In genomic region chr15:98617176-98617537, GRCm38 (mm10) we compare ENCODE assay signal across 8 mouse cellular contexts. TPM values are rescaled to one million over a fixed set of nuclear protein-coding genes. Genes with fewer than 3 reads are reported as not detected.
DNase-seq lines count a peak whose midpoint lies in the region; ATAC-seq lines count a peak whose summit lies in the region.

No protein-coding gene starts in this region.

- peak; percentile 38; the same call in 1 of the 2 replicates for ATAC-seq in liver, embryonic 12.5 days
- ATAC-seq in neural tube, embryonic 13.5 days (ENCODE audit: low read depth), result peak; percentile 55; the same call in 1 of the 2 replicates

- no peak overlapping the region for H3K9ac ChIP-seq in liver, embryonic 12.5 days
- H3K9ac ChIP-seq in neural tube, embryonic 13.5 days, result 0 out of 2 replicates have a peak overlapping the region, but pooled peaks have one; percentile 34

- peak; percentile 73 to 76 for DNase-seq in B cell, adult 2 months
- peak; percentile 92 for DNase-seq in adipocyte (ENCODE audit: low spot score)
- DNase-seq in embryo, embryonic 11.5 days (ENCODE audit: low read depth, low spot score), result peak; percentile 81
- peak; percentile 86 for DNase-seq in heart, adult 8-10 months (ENCODE audit: low spot score)
- peak; percentile 82 for DNase-seq in kidney, adult 9 months
- peak; percentile 73 for DNase-seq in urinary bladder, adult 2 months (ENCODE audit: low spot score)

- peaks cover 6% of the 10 kb centered on the region; the same call in 1 of the 2 replicates for H3K4me1 ChIP-seq in liver, embryonic 12.5 days
- peaks cover 10% of the 10 kb centered on the region for H3K4me1 ChIP-seq in neural tube, embryonic 13.5 days (replicated peaks)

- no peak overlapping the region for H3K4me3 ChIP-seq in liver, embryonic 12.5 days
- no peak overlapping the region for H3K4me3 ChIP-seq in neural tube, embryonic 13.5 days

- H3K36me3 ChIP-seq in liver, embryonic 12.5 days, result no peaks in the 10 kb centered on the region
- no peaks in the 10 kb centered on the region for H3K36me3 ChIP-seq in neural tube, embryonic 13.5 days

- H3K9me3 ChIP-seq in liver, embryonic 12.5 days (replicated peaks), result no peaks in the 10 kb centered on the region
- no peaks in the 10 kb centered on the region for H3K9me3 ChIP-seq in neural tube, embryonic 13.5 days

- no peak overlapping the region for H3K27ac ChIP-seq in liver, embryonic 12.5 days
- H3K27ac ChIP-seq in neural tube, embryonic 13.5 days (replicated peaks), result no peak overlapping the region

- peaks cover 48% of the 10 kb centered on the region for H3K27me3 ChIP-seq in liver, embryonic 12.5 days (replicated peaks)
- H3K27me3 ChIP-seq in neural tube, embryonic 13.5 days, result peaks cover 10% of the 10 kb centered on the region

- peak overlapping the region; percentile 49 for H3K4me2 ChIP-seq in liver, embryonic 12.5 days
- H3K4me2 ChIP-seq in neural tube, embryonic 13.5 days, result no peak overlapping the region

- 2% methylated on average over 12 of the region's 12 CpGs for WGBS in liver, embryonic 12.5 days (ENCODE audit: insufficient replicate concordance)
- WGBS in neural tube, embryonic 13.5 days, result 1% methylated on average over 12 of the region's 12 CpGs

RNA-seq across cellular contexts. Expression of gene Adcy6, which starts 7.3 kb away (rescaled TPM):
- 100 to 1,000 TPM; 136 to 213 (median 183) TPM for total RNA-seq in heart, adult 8-10 months (2022)
- 9.7 and 10.2 TPM in 2 replicates for polyA plus RNA-seq in liver, embryonic 12.5 days (2016; fragmentation: Nextera tagmentation; extraction: Ambion mirVana)
- polyA plus RNA-seq in neural tube, embryonic 13.5 days (2015; fragmentation: Nextera tagmentation; extraction: Ambion mirVana), result 10.4 and 10.7 TPM in 2 replicates
- polyA plus RNA-seq in urinary bladder, adult 2 months (2012; rRNA removed), result 43.2 and 53.3 TPM in 2 replicates

RNA-seq across cellular contexts. Expression of gene Cacnb3, which starts 13.5 kb away (rescaled TPM):
- total RNA-seq in heart, adult 8-10 months (2022), result 1 to 10 TPM; 2.0 to 2.8 (median 2.6) TPM
- polyA plus RNA-seq in liver, embryonic 12.5 days (2016; fragmentation: Nextera tagmentation; extraction: Ambion mirVana), result 3.8 and 4.9 TPM in 2 replicates
- 124 and 137 TPM in 2 replicates for polyA plus RNA-seq in neural tube, embryonic 13.5 days (2015; fragmentation: Nextera tagmentation; extraction: Ambion mirVana)
- polyA plus RNA-seq in urinary bladder, adult 2 months (2012; rRNA removed), result 75.2 and 79.8 TPM in 2 replicates

RNA-seq across cellular contexts. Expression of gene Ddx23, which starts 45.5 kb away (rescaled TPM):
- 10 to 100 TPM; 53.2 to 61.7 (median 56.4) TPM for total RNA-seq in heart, adult 8-10 months (2022)
- 15.9 and 16.2 TPM in 2 replicates for polyA plus RNA-seq in liver, embryonic 12.5 days (2016; fragmentation: Nextera tagmentation; extraction: Ambion mirVana)
- polyA plus RNA-seq in neural tube, embryonic 13.5 days (2015; fragmentation: Nextera tagmentation; extraction: Ambion mirVana), result 20.5 and 21.7 TPM in 2 replicates
- polyA plus RNA-seq in urinary bladder, adult 2 months (2012; rRNA removed), result 34.0 and 45.1 TPM in 2 replicates

RNA-seq across cellular contexts. Expression of gene 4930415O20Rik, which starts 46.4 kb away (rescaled TPM):
- 1 to 10 TPM; 1.6 to 4.2 (median 2.3) TPM for total RNA-seq in heart, adult 8-10 months (2022)
- not detected in 2 replicates for polyA plus RNA-seq in liver, embryonic 12.5 days (2016; fragmentation: Nextera tagmentation; extraction: Ambion mirVana)
- not detected in 2 replicates for polyA plus RNA-seq in neural tube, embryonic 13.5 days (2015; fragmentation: Nextera tagmentation; extraction: Ambion mirVana)
- polyA plus RNA-seq in urinary bladder, adult 2 months (2012; rRNA removed), result not detected in 2 replicates

RNA-seq across cellular contexts. Expression of gene Ccnt1, which starts 46.4 kb away (rescaled TPM):
- total RNA-seq in heart, adult 8-10 months (2022), result 10 to 100 TPM; 26.7 to 34.8 (median 30.0) TPM
- polyA plus RNA-seq in liver, embryonic 12.5 days (2016; fragmentation: Nextera tagmentation; extraction: Ambion mirVana), result 34.4 and 35.5 TPM in 2 replicates
- polyA plus RNA-seq in neural tube, embryonic 13.5 days (2015; fragmentation: Nextera tagmentation; extraction: Ambion mirVana), result 68.7 and 76.3 TPM in 2 replicates
- polyA plus RNA-seq in urinary bladder, adult 2 months (2012; rRNA removed), result 14.3 and 16.4 TPM in 2 replicates

Comparison
In these comparisons a context has a peak if more than half of its experiments do, and no peak if none do; other contexts are left out.
1. RNA of gene Cacnb3, which starts 13.5 kb away (polyA plus RNA-seq): 124 to 137 TPM in neural tube, embryonic 13.5 days and 75.2 to 79.8 TPM in urinary bladder, adult 2 months; 3.8 to 4.9 TPM in liver, embryonic 12.5 days; every median in the first group is over 10 times any median in the second.
2. Peak in every context shown above with its lines, with median percentiles within 50 percentile points of each other: DNase-seq.